Mouse (Mus musculus): ENCODE measurements around the gene Sorcs2. TPM values are rescaled to one million over a fixed set of nuclear protein-coding genes. Genes with fewer than 3 reads are reported as not detected.

The Sorcs2 gene
- polyA plus RNA-seq, 1 experiment from 2014 or later, result 21.8 TPM

DNA sequence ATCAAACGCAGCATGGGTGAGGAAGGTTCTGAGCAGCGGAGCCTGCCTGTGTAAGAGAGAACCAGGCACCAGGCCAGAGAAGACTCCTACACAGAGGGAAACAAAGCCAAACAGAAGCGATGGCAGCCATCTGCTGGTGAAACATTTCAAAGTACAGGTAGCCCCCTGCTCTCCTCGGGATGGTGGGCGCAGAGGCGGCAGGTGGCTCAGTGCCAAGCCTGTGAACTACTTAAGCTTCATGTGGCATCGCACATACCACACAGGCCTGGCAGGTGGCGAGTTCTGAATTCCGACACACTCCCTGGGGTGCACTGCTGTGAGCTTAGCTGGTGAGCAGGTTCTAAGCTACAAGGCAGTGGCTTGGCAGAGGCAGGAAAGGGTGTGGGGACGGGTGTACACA, 184.6 kb downstream of the Sorcs2 start:
- no peak; the same call in 1 of the 2 replicates for ATAC-seq (ENCODE audit: low read depth)
- 72% methylated on average over 10 of the region's 10 CpGs for WGBS

DNA sequence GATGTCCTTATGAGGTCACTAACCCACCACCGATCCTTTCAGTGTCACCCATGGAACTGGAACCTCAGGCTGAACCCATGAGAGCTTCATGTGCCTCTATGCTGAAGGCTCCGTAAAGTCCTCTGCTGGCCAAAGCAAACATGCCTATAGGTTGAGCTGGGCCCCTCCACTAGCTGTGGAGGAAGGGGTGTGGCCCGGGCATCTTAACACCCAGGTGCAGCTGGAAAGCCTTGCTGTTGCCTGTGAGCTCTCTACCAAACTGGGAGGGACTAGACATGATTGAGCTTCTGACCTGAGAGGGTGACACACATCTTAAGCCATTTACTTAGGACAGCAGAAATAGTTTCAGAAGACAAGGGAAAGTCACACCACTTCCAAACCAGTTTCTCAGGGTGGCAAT, 189.1 kb downstream of the Sorcs2 start:
- Histone ChIP-seq H3K27me3 (ENCODE audit: control insufficient read depth, insufficient read depth, low read depth, low read length) (no peaks in the 10 kb centered on the region), H3K4me3 (ENCODE audit: low read length) (no peak overlapping the region), H3K27ac (ENCODE audit: low read length) (peak overlapping the region; percentile 14; the same call in 1 of the 2 replicates), H3K9me3 (ENCODE audit: control insufficient read depth, low read length) (no peaks in the 10 kb centered on the region), H3K4me1 (replicated peaks; ENCODE audit: control insufficient read depth, insufficient read depth, low read length) (peaks cover 5% of the 10 kb centered on the region), H3K9ac (ENCODE audit: low read length) (0 out of 2 replicates have a peak overlapping the region, but pooled peaks have one; percentile 25), H3K4me2 (ENCODE audit: low read depth, low read length) (no peak overlapping the region), H3K36me3 (ENCODE audit: control insufficient read depth, insufficient read depth, low read length) (no peaks in the 10 kb centered on the region)
- WGBS, result 51% methylated on average over 3 of the region's 3 CpGs
- ATAC-seq (ENCODE audit: low read depth), result peak; percentile 77

More for the DNA sequence above, 184.6 kb downstream of the Sorcs2 start:
- Histone ChIP-seq H3K4me3 (ENCODE audit: low read length) (no peak overlapping the region), H3K27ac (ENCODE audit: low read length) (no peak overlapping the region), H3K27me3 (ENCODE audit: control insufficient read depth, insufficient read depth, low read depth, low read length) (no peaks in the 10 kb centered on the region), H3K4me2 (ENCODE audit: low read depth, low read length) (no peak overlapping the region), H3K9me3 (ENCODE audit: control insufficient read depth, low read length) (peaks cover 3% of the 10 kb centered on the region), H3K9ac (ENCODE audit: low read length) (no peak overlapping the region), H3K4me1 (replicated peaks; ENCODE audit: control insufficient read depth, insufficient read depth, low read length) (peaks cover 5% of the 10 kb centered on the region), H3K36me3 (ENCODE audit: control insufficient read depth, insufficient read depth, low read length) (no peaks in the 10 kb centered on the region)

DNA sequence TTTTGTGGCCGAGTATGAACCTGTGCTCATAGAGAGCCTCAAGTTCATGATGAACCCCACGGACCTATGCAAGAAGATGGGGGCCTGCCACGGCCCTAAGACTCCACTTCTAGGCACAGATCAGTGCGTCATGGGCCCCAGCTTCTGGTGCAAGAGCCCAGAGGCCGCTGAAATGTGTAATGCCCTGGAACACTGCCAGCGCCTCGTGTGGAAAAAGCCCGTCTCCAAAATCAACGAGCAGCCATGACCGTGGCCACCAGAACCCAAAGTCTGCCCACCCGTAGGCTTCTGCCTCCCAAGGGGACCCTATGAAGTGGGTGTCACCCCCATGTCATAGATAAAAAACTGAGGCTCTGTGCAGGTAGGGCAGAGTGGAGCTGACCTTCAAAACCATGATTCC, 192.5 kb downstream of the Sorcs2 start:
- peaks cover 5% of the 10 kb centered on the region for H3K4me1 ChIP-seq (replicated peaks; ENCODE audit: control insufficient read depth, insufficient read depth, low read length)
- no peak overlapping the region for H3K4me3 ChIP-seq (ENCODE audit: low read length)
- no peak overlapping the region for H3K4me2 ChIP-seq (ENCODE audit: low read depth, low read length)
- H3K9me3 ChIP-seq (ENCODE audit: control insufficient read depth, low read length), result no peaks in the 10 kb centered on the region
- no peak overlapping the region for H3K27ac ChIP-seq (ENCODE audit: low read length)
- ATAC-seq (ENCODE audit: low read depth), result no peak
- 51% methylated on average over 11 of the region's 11 CpGs for WGBS
- H3K36me3 ChIP-seq (ENCODE audit: control insufficient read depth, insufficient read depth, low read length), result no peaks in the 10 kb centered on the region
- H3K9ac ChIP-seq (ENCODE audit: low read length), result no peak overlapping the region
- no peaks in the 10 kb centered on the region for H3K27me3 ChIP-seq (ENCODE audit: control insufficient read depth, insufficient read depth, low read depth, low read length)

DNA sequence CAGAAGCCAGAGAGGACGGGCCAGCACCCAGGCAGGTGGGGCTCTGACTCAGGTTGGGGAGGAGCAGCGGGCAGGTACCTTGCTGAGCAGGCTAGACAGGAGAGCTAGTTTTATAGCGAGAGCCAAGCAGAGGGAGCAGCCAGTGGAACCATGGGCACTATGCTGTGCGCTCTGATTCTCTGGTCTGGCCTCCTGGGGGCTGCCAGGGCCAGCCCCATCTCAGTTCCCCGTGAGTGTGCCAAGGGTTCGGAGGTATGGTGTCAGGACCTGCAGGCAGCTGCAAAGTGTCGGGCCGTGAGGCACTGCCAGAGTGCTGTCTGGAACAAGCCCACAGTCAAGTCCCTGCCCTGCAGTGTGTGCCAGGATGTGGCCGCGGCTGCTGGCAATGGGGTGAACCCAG, 194.0 kb downstream of the Sorcs2 start, which contains the start of gene Psapl1:
Gene Psapl1, plus strand, starts transcription at position 106 of the 400 bp plus-strand sequence.
- Histone ChIP-seq H3K9ac (ENCODE audit: low read length) (no peak within 1 kb of the TSS), H3K27ac (ENCODE audit: low read length) (no peak within 1 kb of the TSS), H3K4me3 (ENCODE audit: low read length) (no peak within 1 kb of the TSS), H3K27me3 (ENCODE audit: control insufficient read depth, insufficient read depth, low read depth, low read length) (no peaks in the 10 kb centered on the region), H3K4me2 (ENCODE audit: low read depth, low read length) (no peak within 1 kb of the TSS), H3K36me3 (ENCODE audit: control insufficient read depth, insufficient read depth, low read length) (no peaks in the 10 kb centered on the region), H3K9me3 (ENCODE audit: control insufficient read depth, low read length) (no peaks in the 10 kb centered on the region), H3K4me1 (replicated peaks; ENCODE audit: control insufficient read depth, insufficient read depth, low read length) (peaks cover 6% of the 10 kb centered on the region)
- peak; percentile 7; the same call in 1 of the 2 replicates for ATAC-seq (ENCODE audit: low read depth)
- 83% methylated on average over 10 of the region's 10 CpGs for WGBS

DNA sequence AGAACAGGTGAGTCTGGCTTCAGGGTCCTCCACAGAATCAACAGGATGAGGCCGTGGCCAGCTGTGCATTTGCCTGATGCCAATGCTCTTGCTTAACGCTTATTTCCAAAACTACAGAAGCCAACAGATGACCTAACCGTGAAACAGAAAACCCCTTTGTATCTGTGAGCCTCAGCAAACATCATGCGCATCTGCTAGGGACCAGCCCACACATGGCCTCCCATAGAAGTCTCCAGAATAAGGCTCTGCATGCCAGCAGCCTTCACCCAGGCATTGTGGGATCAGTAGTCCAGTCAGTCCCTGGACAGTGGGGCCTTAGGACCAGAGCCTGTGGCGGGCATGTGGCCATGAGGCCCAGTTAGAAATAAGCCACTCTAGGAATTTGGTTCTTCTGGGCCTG, 194.5 kb downstream of the Sorcs2 start:
- 80% methylated on average over 5 of the region's 5 CpGs for WGBS
- Histone ChIP-seq H3K9me3 (ENCODE audit: control insufficient read depth, low read length) (no peaks in the 10 kb centered on the region), H3K27ac (ENCODE audit: low read length) (no peak overlapping the region)

DNA sequence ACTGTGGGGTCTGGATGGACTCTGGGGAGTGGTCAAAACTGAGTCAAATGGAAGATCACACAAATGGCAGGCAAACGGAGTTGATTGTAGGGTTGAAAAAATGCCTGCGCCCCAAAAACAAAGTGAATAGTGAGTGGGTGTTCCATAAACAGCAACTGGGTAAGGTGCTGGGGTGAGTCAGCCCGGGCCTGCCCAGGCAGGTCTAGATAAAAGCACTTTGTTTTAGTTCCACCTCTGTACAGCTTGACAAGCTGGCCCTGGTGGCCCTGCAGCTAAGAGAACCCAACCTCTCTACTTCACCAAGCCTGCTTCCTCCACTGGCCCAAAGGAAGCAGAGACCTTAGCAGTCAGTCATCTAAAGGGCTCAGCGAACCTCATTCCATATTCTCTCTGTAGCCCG, 195.2 kb downstream of the Sorcs2 start:
- Histone ChIP-seq H3K4me3 (ENCODE audit: low read length) (no peak overlapping the region), H3K9ac (ENCODE audit: low read length) (no peak overlapping the region), H3K27me3 (ENCODE audit: control insufficient read depth, insufficient read depth, low read depth, low read length) (no peaks in the 10 kb centered on the region), H3K4me2 (ENCODE audit: low read depth, low read length) (no peak overlapping the region), H3K9me3 (ENCODE audit: control insufficient read depth, low read length) (no peaks in the 10 kb centered on the region), H3K36me3 (ENCODE audit: control insufficient read depth, insufficient read depth, low read length) (no peaks in the 10 kb centered on the region), H3K4me1 (replicated peaks; ENCODE audit: control insufficient read depth, insufficient read depth, low read length) (peaks cover 5% of the 10 kb centered on the region; the same call in 1 of the 2 replicates), H3K27ac (ENCODE audit: low read length) (no peak overlapping the region)
- WGBS, result 75% methylated on average over 5 of the region's 5 CpGs
- ATAC-seq (ENCODE audit: low read depth), result no peak

More for the DNA sequence above, 194.5 kb downstream of the Sorcs2 start:
- Histone ChIP-seq H3K27me3 (ENCODE audit: control insufficient read depth, insufficient read depth, low read depth, low read length) (no peaks in the 10 kb centered on the region), H3K4me1 (replicated peaks; ENCODE audit: control insufficient read depth, insufficient read depth, low read length) (peaks cover 5% of the 10 kb centered on the region; the same call in 1 of the 2 replicates), H3K36me3 (ENCODE audit: control insufficient read depth, insufficient read depth, low read length) (no peaks in the 10 kb centered on the region), H3K9ac (ENCODE audit: low read length) (no peak overlapping the region), H3K4me3 (ENCODE audit: low read length) (no peak overlapping the region), H3K4me2 (ENCODE audit: low read depth, low read length) (no peak overlapping the region)
- no peak for ATAC-seq (ENCODE audit: low read depth)

DNA sequence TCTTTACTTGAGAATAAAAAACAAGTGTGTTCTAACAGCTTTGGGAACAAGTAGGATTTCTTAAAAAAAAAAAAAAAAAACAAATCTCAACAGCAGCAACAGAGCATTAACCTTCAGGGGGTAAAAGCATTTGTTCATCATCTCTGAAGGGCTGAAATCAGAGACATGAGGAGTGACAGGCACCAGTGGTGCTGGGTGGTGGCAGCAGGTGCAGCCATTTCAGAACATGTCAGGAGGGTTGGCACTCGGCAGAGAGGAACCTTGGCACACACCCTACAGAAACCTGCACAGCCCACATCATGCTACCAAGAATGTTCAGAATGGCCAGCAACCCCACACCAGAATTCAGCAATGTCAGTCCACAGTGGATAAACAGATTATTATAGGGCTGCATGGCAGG, 198.4 kb downstream of the Sorcs2 start:
- Histone ChIP-seq H3K4me2 (ENCODE audit: low read depth, low read length) (no peak overlapping the region), H3K9me3 (ENCODE audit: control insufficient read depth, low read length) (no peaks in the 10 kb centered on the region), H3K27me3 (ENCODE audit: control insufficient read depth, insufficient read depth, low read depth, low read length) (no peaks in the 10 kb centered on the region), H3K4me3 (ENCODE audit: low read length) (no peak overlapping the region), H3K4me1 (replicated peaks; ENCODE audit: control insufficient read depth, insufficient read depth, low read length) (peaks cover 5% of the 10 kb centered on the region; the same call in 1 of the 2 replicates), H3K9ac (ENCODE audit: low read length) (no peak overlapping the region), H3K27ac (ENCODE audit: low read length) (no peak overlapping the region), H3K36me3 (ENCODE audit: control insufficient read depth, insufficient read depth, low read length) (no peaks in the 10 kb centered on the region)
- WGBS, result 73% methylated on average over 1 of the region's 1 CpGs
- ATAC-seq (ENCODE audit: low read depth), result no peak

DNA sequence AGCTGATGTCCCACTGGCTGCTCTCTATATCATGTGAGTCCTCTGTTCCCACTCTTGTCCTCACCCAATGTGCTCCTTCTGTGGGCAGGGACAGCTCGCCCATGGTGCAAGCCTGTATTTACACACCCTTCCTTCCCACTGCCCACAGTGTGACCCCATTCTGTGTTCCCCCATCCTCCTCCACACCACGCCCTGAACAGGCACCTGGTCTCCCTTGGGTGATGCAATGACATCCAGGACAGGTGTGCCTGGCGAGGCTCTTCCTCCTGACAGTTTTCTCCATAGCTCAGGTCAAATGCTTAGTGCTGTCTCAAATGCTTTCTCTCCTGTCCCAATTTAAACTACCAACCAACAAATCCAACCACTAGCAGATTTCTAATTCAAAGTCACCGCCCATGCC, 202.5 kb downstream of the Sorcs2 start:
- Histone ChIP-seq H3K36me3 (ENCODE audit: control insufficient read depth, insufficient read depth, low read length) (no peaks in the 10 kb centered on the region), H3K9me3 (ENCODE audit: control insufficient read depth, low read length) (no peaks in the 10 kb centered on the region), H3K4me2 (ENCODE audit: low read depth, low read length) (no peak overlapping the region), H3K27ac (ENCODE audit: low read length) (no peak overlapping the region), H3K9ac (ENCODE audit: low read length) (no peak overlapping the region), H3K4me3 (ENCODE audit: low read length) (no peak overlapping the region), H3K27me3 (ENCODE audit: control insufficient read depth, insufficient read depth, low read depth, low read length) (no peaks in the 10 kb centered on the region), H3K4me1 (replicated peaks; ENCODE audit: control insufficient read depth, insufficient read depth, low read length) (peaks cover 5% of the 10 kb centered on the region; the same call in 1 of the 2 replicates)
- WGBS, result 77% methylated on average over 4 of the region's 4 CpGs
- no peak for ATAC-seq (ENCODE audit: low read depth)

DNA sequence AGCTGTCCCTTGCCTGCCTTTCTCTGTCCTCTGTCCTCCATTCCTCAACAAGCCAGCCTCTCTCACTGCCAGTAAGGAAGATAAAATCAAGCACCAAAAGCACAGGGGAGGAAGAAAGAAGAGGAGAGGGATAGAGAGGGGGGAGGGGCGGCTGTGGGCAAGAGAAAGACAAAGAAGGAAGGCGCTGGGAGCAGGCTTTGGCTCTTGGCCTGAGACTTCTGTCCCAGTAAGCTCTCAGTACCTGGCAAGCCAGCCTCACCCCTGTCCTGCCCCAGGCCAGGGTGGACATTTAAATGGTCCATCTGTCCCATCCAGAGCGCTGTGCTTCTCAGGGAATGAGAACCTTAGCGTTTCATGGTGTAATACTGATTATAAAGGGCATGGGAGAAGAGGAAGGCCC, 203.3 kb downstream of the Sorcs2 start:
- H3K36me3 ChIP-seq (ENCODE audit: control insufficient read depth, insufficient read depth, low read length), result no peaks in the 10 kb centered on the region
- ATAC-seq (ENCODE audit: low read depth), result no peak
- H3K27me3 ChIP-seq (ENCODE audit: control insufficient read depth, insufficient read depth, low read depth, low read length), result no peaks in the 10 kb centered on the region
- H3K4me3 ChIP-seq (ENCODE audit: low read length), result no peak overlapping the region
- no peak overlapping the region for H3K27ac ChIP-seq (ENCODE audit: low read length)
- WGBS, result 60% methylated on average over 4 of the region's 4 CpGs
- H3K4me2 ChIP-seq (ENCODE audit: low read depth, low read length), result no peak overlapping the region
- no peak overlapping the region for H3K9ac ChIP-seq (ENCODE audit: low read length)
- H3K9me3 ChIP-seq (ENCODE audit: control insufficient read depth, low read length), result no peaks in the 10 kb centered on the region
- peaks cover 2% of the 10 kb centered on the region; the same call in 1 of the 2 replicates for H3K4me1 ChIP-seq (replicated peaks; ENCODE audit: control insufficient read depth, insufficient read depth, low read length)

DNA sequence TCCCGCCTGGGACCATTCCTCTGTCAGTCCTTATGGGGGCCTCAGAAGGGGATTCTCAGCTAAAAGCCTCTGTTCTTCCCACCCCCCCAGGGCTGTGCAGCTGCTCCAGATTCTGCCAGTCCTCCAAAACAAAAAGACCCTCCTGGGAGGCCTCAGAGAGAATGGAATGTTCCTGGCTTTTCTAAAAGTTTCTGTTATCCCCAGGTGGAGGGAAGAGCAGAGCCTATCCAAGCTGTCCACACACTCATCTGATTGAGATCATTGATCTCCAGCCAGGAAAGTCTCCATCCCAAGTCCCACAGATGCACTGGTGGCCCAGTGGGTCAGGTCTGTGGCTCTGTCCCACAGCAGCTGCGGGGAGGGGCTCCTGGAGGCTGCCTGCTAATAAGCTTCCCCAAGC, 205.3 kb downstream of the Sorcs2 start:
- H3K4me1 ChIP-seq (replicated peaks; ENCODE audit: control insufficient read depth, insufficient read depth, low read length), result no peaks in the 10 kb centered on the region
- no peak overlapping the region for H3K4me3 ChIP-seq (ENCODE audit: low read length)
- no peak overlapping the region for H3K4me2 ChIP-seq (ENCODE audit: low read depth, low read length)
- no peaks in the 10 kb centered on the region for H3K27me3 ChIP-seq (ENCODE audit: control insufficient read depth, insufficient read depth, low read depth, low read length)
- no peak overlapping the region for H3K9ac ChIP-seq (ENCODE audit: low read length)
- no peaks in the 10 kb centered on the region for H3K9me3 ChIP-seq (ENCODE audit: control insufficient read depth, low read length)
- no peaks in the 10 kb centered on the region for H3K36me3 ChIP-seq (ENCODE audit: control insufficient read depth, insufficient read depth, low read length)
- 93% methylated on average over 2 of the region's 2 CpGs for WGBS
- ATAC-seq (ENCODE audit: low read depth), result no peak
- no peak overlapping the region for H3K27ac ChIP-seq (ENCODE audit: low read length)
